Mouse (Mus musculus) yolk sac, embryonic 10.5 days (tissue): Measurements from ENCODE around the gene Cflar.
"Not testable (repeated sequence)": the region's sequence is repeated elsewhere in the genome, so short reads cannot be mapped to it uniquely, and the experiment has no call there.

Experiments
- DNase-seq: peaks from one replicate; pipeline ENCODE4 v3.0.0-alpha.2; 2017; ENCODE audit warnings: low spot score

The Cflar gene

GRCm38 (mm10) chr1:58775361-58775760 is 64.1 kb downstream of the Cflar start:
- DNase-seq: no peak

DNA sequence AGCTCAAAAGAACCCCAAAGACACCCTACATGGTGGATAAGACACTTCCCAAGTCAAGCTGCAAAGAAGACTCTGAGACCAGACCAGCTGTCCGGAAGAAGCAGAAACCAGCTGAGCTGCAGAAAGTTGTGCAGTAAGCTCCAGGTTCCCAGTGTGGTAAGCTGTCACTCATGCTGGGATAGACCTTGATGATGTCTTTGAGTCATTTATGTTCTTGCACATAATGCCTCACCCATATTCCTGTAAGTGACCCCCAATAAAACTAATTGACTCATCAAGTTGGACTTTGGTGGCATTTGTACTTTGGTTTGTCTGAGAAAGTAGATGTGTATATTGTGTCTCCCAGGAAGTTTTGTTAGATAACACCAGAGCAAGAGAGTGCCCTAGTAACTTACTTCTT is 66.3 kb downstream of the Cflar start:
- no peak for DNase-seq

- DNase-seq: no peak
Observed at GRCm38 (mm10) chr1:58778226-58778625, 66.9 kb downstream of the Cflar start.

GRCm38 (mm10) chr1:58786276-58786675 is 75.0 kb downstream of the Cflar start:
- DNase-seq: no peak

- no peak for DNase-seq
Observed at GRCm38 (mm10) chr1:58788410-58788809, 77.1 kb downstream of the Cflar start.

GRCm38 (mm10) chr1:58794705-58795104 is 83.4 kb downstream of the Cflar start:
- DNase-seq: no peak

DNA sequence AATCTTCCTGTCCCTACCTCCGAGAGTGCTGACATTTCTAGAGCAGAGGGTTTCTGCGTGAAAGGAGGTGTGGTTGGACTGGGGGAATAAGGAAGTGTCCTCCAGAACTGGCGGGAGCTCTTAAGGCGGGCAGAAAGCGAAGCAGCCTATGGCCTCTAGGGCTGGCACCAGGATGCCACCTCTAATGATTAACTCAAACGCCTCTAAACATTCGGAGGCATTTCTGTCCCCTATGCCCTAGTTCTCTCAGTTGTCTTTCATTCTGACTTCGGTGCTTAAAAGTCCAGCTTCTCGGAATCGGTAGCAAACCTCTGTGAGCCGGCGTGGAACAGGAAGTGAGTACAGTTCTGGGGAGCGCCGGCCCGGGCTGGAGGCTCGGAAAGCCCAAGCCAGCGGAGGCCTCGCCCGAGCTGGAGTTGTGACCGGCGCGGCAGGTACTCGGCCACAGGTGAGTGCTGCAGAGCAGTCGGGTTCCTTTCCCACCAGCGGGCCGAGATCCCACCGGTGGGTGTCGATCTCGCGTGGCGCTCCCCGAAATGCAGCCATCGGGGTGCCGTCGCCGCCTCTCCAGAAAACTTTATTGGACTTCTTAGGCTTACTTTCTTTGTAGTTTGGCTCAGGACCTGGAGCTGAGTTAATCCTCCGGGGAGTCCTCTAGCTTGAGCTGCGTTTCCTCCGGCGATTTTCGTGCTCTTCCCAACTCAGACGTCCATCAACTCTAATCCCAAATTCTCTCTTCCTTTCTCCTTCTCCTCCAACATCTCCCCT is 84.2 kb downstream of the Cflar start, which contains the start of gene Casp8:
Gene Casp8 (plus strand): TSS at position 84 of the 768 bp plus-strand sequence.
- peak; percentile 83 for DNase-seq

DNA sequence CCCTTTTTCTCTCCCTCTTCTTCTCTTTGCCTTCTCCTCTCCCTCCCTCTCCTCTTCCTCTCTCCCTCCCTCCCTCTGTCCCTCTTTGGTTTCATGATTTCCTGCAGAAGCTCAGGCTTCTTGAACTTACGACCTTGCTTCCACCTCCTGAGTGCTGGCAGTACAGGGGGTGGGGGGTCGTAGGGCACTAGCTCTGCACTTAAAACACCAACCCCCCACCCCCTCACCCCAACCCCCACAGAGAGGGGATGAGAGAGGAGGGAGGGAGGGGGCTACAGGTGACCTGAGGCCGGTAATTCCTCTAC is 84.7 kb downstream of the Cflar start:
- peak; percentile 50 for DNase-seq

DNA sequence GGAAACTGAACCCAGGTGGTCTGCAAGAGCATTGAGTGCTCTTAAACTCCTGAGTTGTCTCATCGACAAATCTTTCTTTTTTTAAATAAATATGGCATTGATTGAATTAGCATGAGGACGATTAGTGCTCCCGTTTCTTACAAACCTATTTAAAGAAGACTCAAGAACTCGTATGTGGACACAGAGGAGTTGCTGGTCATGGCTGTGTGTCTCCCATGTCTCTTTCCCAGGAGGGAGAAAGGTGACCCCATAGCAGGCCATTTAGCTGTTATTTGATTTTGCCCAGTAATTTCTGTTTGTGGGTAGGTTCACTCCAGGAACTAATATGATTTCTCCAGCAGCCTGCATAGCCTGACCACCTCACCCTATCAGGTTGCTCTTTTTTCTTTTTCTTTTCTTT is 85.5 kb downstream of the Cflar start:
- DNase-seq: no peak

DNA sequence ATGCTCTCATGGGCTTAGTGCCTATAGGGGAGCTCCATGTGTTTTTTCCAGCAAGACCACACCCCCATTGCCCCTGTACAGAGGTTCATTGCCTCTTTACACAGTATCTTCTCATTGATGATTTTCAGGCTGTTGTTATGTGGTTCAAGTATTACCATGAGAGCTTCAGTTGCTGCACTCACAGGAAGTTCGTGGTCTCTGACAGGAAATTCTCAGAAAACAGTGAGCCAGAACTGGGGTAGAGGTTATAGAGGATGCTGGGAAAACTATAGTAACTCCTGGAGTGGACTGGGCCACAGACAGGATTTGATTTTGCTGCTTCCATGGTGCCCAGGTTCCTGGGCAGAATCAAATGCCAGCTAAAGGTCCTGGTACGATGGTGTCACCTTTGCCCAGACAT is 86.1 kb downstream of the Cflar start:
- no peak for DNase-seq

- DNase-seq: no peak
Observed at GRCm38 (mm10) chr1:58798911-58799310, 87.6 kb downstream of the Cflar start.

DNA sequence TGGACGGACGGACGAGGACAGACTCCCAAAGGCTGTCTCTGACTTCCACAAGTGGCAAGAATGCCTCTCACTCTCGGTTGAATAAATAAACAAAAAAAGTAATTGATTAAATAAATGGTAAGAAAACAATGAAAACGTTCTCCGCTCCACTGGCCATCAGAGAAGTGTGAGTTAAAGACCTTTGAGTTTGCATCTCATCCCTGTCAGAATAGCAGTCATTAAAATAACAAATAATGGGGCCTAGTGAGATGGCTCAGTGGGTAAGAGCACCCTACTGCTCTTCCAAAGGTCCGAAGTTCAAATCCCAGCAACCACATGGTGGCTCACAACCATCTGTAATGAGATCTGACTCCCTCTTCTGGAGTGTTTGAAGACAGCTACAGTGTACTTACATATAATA is 89.3 kb downstream of the Cflar start:
- DNase-seq: not testable (repeated sequence)

DNA sequence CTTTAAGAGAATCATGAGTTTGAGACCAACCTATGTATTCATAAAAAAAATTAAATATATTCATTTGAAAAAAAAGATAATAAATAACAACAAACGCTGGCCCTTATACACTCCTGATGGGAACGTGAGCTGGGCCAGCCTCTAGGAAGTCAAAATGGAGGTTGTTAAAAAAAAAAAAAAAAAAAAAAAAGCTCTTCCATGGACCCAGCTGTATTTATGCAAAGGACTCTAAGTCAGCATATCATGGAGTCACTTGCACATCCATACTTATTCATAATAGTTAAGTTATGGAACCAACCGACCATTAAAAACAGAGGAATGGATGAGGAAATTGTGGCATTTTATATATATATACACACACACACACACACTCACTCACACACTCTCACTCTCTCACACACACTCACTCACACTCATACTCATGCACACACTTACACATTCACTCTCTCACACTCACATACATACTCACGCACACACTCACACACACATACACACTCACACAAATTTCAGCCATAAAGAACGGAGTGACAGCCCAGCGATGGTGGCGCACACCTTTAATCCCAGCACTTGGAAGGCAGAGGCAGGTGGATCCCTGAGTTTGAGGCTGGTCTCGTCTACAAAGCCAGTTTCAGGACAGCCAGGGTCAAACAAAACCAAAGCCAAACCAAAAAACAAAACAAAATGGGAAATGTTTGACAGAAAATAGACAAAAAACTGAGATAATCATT is 90.4 kb downstream of the Cflar start:
- DNase-seq: no peak

DNA sequence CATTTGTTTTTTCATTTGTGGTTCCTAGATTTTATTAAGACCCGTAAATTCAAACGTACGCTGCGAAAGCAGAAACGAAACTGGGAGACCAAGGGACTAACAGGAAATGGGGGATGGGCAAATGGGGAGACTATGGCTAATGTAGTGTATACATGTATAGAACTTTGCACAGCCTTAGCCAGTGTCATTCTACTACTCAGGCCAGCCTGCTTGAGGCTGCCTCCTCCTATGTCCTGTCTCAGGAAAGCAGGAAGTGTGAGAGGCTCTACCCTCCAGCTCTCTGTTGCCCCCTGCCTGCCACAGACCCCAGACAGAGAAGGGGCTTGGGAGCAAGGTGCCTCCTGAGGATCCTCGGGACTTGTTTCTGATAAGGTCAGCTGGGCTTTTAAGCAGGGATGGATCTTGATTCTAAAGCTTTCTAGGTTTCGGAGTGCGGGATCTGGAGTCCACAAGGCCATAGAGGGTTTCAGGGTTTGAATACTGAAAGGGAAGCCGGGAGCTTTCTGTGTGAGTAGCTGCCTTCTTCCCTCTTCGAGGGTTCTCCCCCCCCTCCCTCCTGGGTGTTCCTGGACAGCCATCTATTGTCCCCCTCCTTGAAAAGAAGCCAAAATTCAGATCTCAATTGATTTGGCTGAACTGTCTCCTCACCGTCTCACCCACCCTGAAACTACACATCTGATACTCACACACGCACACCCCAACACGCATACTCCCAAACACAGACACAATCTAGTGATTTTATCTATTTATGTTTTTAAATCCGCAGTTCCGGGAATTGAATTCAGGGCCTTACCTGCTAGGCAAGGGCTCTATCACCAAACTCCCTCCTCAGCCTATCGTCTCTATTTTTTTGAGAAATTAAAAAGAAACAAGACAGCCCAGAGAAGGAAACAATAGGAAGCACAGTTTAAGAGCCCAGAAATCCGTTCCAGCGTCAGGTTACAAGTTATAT is 91.3 kb downstream of the Cflar start:
- DNase-seq: no peak

GRCm38 (mm10) chr1:58803531-58803930 is 92.2 kb downstream of the Cflar start:
- DNase-seq: no peak

GRCm38 (mm10) chr1:58806651-58807050 is 95.3 kb downstream of the Cflar start:
- DNase-seq: no peak
